Mouse (Mus musculus) spleen, adult 2 months (tissue): ENCODE data around the gene Dis3l2.

Experiments
- CTCF ChIP-seq: fragments of 200-500 bp; IDR thresholded peaks from 2 replicates; pipeline ENCODE4 v1.5.1; 2011; ENCODE audit warnings: mild to moderate bottlenecking, inconsistent platforms; ENCODE audit not compliant: insufficient read depth, insufficient read length, insufficient replicate concordance; ENCODE audit errors: extremely low read depth
- POLR2A ChIP-seq: fragments of 200-500 bp; IDR thresholded peaks from 2 replicates; pipeline ENCODE4 v1.6.1; 2011; ENCODE audit warnings: low read depth, low read length, inconsistent platforms

GRCm38 (mm10) chr1:86677624-86678023 is 26.0 kb upstream of the Dis3l2 start:
- TF ChIP-seq CTCF (no peak), POLR2A (no peak)
